Mouse (Mus musculus) heart, postnatal 0 days (tissue): Measurements from ENCODE around the gene Ralgps2. TPM values are rescaled to one million over a fixed set of nuclear protein-coding genes. Genes with fewer than 3 reads are reported as not detected.

ENCODE experiments used
- ATAC-seq: fragments of 200-750 bp; cut with Nextera tagmentation; 2 replicates; pipeline ENCODE4 v1.8.0; 2017; ENCODE audit warnings: low read depth, moderate number of reproducible peaks, moderate library complexity; ENCODE audit not compliant: insufficient read depth
- DNase-seq: peaks from one replicate; pipeline ENCODE4 v3.0.0-alpha.2; 2016; ENCODE audit warnings: low spot score
- H3K27ac ChIP-seq: fragments of 300-500 bp; sonication (generic); 2 replicates; pipeline ENCODE4 v1.5.1; 2014; ENCODE audit warnings: low read depth, mild to moderate bottlenecking
- H3K27me3 ChIP-seq: fragments of 300-500 bp; sonication (generic); 2 replicates; pipeline ENCODE4 v1.6.1; 2014; ENCODE audit warnings: low read length, mixed read lengths; ENCODE audit not compliant: control insufficient read depth, insufficient read depth
- H3K36me3 ChIP-seq: fragments of 300-500 bp; sonication (generic); replicated peaks from 2 replicates; pipeline ENCODE4 v1.6.1; 2014; ENCODE audit warnings: low read length, mixed read lengths; ENCODE audit not compliant: control insufficient read depth, insufficient read depth
- H3K4me1 ChIP-seq: fragments of 300-500 bp; sonication (generic); 2 replicates; pipeline ENCODE4 v1.6.1; 2014; ENCODE audit warnings: antibody characterized with exemption; ENCODE audit not compliant: control insufficient read depth, insufficient read depth
- H3K4me2 ChIP-seq: fragments of 300-500 bp; sonication (generic); 2 replicates; pipeline ENCODE4 v1.6.1; 2014; ENCODE audit warnings: low read depth, mild to moderate bottlenecking, low read length, moderate library complexity
- H3K4me3 ChIP-seq: fragments of 300-500 bp; sonication (generic); 2 replicates; pipeline ENCODE4 v1.5.1; 2014; ENCODE audit warnings: low read depth, low read length
- H3K9ac ChIP-seq: fragments of 300-500 bp; sonication (generic); replicated peaks from 2 replicates; pipeline ENCODE4 v1.6.1; 2014; ENCODE audit warnings: low read depth, low read length, mixed read lengths
- H3K9me3 ChIP-seq: fragments of 300-500 bp; sonication (generic); replicated peaks from 2 replicates; pipeline ENCODE4 v1.6.1; 2016; ENCODE audit warnings: low read length; ENCODE audit not compliant: control insufficient read depth
- CTCF ChIP-seq: IDR thresholded peaks from 2 replicates; pipeline ENCODE4 v1.5.1; 2016; ENCODE audit warnings: antibody characterized with exemption, control low read depth, low read depth
- EP300 ChIP-seq: IDR thresholded peaks from 2 replicates; pipeline ENCODE4 v1.6.1; 2016; ENCODE audit warnings: antibody characterized with exemption, low read depth
- WGBS: fragments of 180-500 bp; shearing (Covaris S2); extraction: QIAGEN DNeasy Blood & Tissue Kit; methylation state at CpG from one replicate; pipeline ENCODE4 v1.1.7; 2014; 5-methylcytosine and 5-hydroxymethylcytosine counted together
- polyA plus RNA-seq: library from polyadenylated mRNA; unstranded; fragments of >200 nt; fragmentation: Nextera tagmentation; extraction: Ambion mirVana; gene quantifications from 2 replicates; pipeline ENCODE4 v1.2.1, GENCODE M21; 2015
- total RNA-seq: library from RNA; depleted of rRNA; stranded (reverse); fragments of >200 nt; gene quantifications from 2 replicates; pipeline ENCODE4 v1.2.3, GENCODE M21; 2014; ENCODE audit warnings: low replicate concordance; rRNA removed

Ralgps2 gene
- total and polyA plus RNA-seq, 2 experiments from 2014 or later = 24.5 to 34.3 TPM

- Histone ChIP-seq H3K27ac (no peak overlapping the region), H3K4me1 (peaks cover 7% of the 10 kb centered on the region; the same call in 1 of the 2 replicates), H3K4me2 (no peak overlapping the region), H3K9me3 (0 out of 2 replicates have a peak, but pooled peaks cover 3% of the 10 kb centered on the region), H3K36me3 (no peaks in the 10 kb centered on the region), H3K4me3 (no peak overlapping the region), H3K9ac (no peak overlapping the region), H3K27me3 (no peaks in the 10 kb centered on the region)
- 47% methylated on average over 15 of the region's 15 CpGs for WGBS
- DNase-seq (no peak), ATAC-seq (no peak)
- TF ChIP-seq EP300 (no peak), CTCF (no peak)
Measured at GRCm38 (mm10) chr1:156754608-156755413, 184.6 kb downstream of the Ralgps2 start.

Other genes with a start within 250 kb of the Ralgps2 start
- 42.9 and 46.7 TPM in 2 replicates for gene Fam20b, start 220.5 kb downstream of the Ralgps2 start, total RNA-seq
- gene Fam20b, start 220.5 kb downstream of the Ralgps2 start, polyA plus RNA-seq = 17.8 and 20.9 TPM in 2 replicates
- gene Angptl1, start 101.1 kb downstream of the Ralgps2 start, total RNA-seq = 1.4 and 4.1 TPM in 2 replicates
- gene Angptl1, start 101.1 kb downstream of the Ralgps2 start, polyA plus RNA-seq = 2.2 TPM in 2 replicates
- not detected in 2 replicates for gene Tex35, start 169.1 kb upstream of the Ralgps2 start, total RNA-seq
- not detected in 2 replicates for gene Tex35, start 169.1 kb upstream of the Ralgps2 start, polyA plus RNA-seq